Mouse (Mus musculus): ENCODE measurements around the gene Gng7. TPM values are rescaled to one million over a fixed set of nuclear protein-coding genes. Genes with fewer than 3 reads are reported as not detected.

Gene Gng7
- polyA plus RNA-seq, 1 experiment, result 9.0 TPM

DNA sequence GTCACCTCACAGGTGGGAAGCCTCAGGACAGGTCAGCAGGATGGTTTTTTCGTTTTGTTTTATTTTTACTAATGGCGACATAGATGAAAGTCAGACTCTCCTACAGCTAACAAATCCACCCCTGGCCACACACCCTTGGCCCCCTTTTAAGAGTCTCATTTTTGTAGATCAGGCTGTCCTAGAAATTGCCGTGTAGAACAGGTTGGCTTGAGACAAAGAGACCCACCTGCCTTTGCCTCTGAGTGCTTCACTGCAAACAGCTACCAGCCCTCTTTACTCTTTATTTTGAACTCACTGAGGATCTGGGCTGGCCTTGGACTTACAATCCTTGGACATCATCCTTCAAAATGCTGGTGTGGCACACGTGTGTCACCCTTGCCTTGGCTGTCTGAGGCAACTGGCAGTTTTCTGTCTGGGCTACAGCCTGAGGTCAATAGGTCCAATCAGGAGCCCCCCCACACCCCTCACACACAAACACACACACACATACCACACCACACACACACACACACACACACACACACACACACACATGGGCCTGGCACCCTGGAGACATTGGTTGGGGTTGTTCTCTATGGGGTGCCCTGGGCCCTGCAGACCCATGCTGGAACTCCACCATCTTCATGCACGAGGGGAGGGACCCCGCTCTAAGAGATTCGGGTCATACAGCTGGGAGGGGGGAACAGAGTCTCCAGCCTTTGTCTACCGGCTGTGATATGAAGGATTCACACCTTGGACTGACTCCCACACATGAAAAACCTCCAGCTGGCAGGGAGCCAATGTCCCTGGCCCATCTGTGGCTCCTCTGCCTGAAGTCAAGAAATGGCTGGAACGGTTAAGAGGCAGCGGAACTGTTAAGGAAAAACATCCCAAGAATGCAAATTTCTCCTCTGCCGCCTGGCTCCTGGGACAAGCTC, 42.4 kb downstream of the Gng7 start:
- Histone ChIP-seq H3K4me3 (ENCODE audit: insufficient read depth, low read depth, low read length) (no peak overlapping the region), H3K27ac (replicated peaks; ENCODE audit: low read depth, low read length) (no peak overlapping the region), H3K4me1 (ENCODE audit: control insufficient read depth, insufficient read depth, insufficient read length, low read length) (peaks cover 9% of the 10 kb centered on the region)

GRCm38 (mm10) chr10:80971533-80971932, 43.2 kb downstream of the Gng7 start:
- Histone ChIP-seq H3K27ac (replicated peaks; ENCODE audit: low read depth, low read length) (no peak overlapping the region), H3K4me3 (ENCODE audit: insufficient read depth, low read depth, low read length) (no peak overlapping the region), H3K4me1 (ENCODE audit: control insufficient read depth, insufficient read depth, insufficient read length, low read length) (peaks cover 9% of the 10 kb centered on the region)

DNA sequence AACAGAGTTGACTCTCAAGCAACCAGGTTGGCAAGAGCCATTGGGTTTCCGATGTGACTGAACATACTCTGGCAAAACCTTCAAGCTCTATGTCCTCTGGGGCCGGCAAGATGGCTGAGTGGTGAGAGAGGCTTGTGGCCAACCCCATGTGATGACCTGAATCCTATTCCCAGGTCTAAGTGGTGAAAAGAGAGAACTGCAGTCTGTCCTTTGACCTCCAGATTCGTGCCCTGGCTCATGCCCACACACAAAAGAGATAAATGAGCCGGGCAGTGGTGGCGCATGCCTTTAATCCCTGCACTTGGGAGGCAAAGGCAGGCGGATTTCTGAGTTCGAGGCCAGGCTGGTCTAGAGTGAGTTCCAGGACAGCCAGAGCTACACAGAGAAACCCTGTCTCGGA, 44.6 kb downstream of the Gng7 start:
- peaks cover 9% of the 10 kb centered on the region for H3K4me1 ChIP-seq (ENCODE audit: control insufficient read depth, insufficient read depth, insufficient read length, low read length)
- H3K4me3 ChIP-seq (ENCODE audit: insufficient read depth, low read depth, low read length), result no peak overlapping the region
- H3K27ac ChIP-seq (replicated peaks; ENCODE audit: low read depth, low read length), result no peak overlapping the region

GRCm38 (mm10) chr10:80969298-80969697, 45.4 kb downstream of the Gng7 start:
- Histone ChIP-seq H3K4me3 (ENCODE audit: insufficient read depth, low read depth, low read length) (no peak overlapping the region), H3K27ac (replicated peaks; ENCODE audit: low read depth, low read length) (no peak overlapping the region), H3K4me1 (ENCODE audit: control insufficient read depth, insufficient read depth, insufficient read length, low read length) (peaks cover 9% of the 10 kb centered on the region)

- no peak overlapping the region for H3K4me3 ChIP-seq (ENCODE audit: insufficient read depth, low read depth, low read length)
- H3K4me1 ChIP-seq (ENCODE audit: control insufficient read depth, insufficient read depth, insufficient read length, low read length), result peaks cover 20% of the 10 kb centered on the region
Observed at GRCm38 (mm10) chr10:80968106-80968505, 46.6 kb downstream of the Gng7 start.

DNA sequence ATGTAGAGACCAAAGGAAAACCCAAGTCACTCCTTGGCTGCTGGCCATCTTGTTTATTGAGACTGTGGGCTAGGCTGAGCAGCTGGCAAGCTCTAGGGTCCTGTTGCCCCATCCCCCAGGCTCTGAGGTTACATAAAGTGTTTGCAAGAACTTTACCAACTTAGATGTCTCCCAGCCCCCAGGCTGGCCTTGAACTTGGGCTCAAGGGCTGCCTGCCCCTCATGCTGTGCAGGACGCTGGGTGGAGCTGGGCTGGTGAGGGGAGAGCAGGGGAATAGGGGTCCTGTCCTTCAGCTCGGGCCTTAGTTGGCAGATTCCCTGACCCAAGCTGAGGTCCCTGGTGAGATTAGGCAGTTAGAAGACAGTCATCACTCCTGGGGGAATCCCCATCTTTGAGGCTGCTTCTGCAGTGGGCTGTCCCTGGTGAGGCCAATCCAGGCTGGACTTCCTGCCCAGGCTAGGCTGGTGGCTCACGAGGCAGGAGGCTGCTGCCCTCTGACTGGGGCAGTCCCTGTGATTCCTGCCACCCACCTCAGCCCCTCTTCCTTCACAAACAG, 47.6 kb downstream of the Gng7 start:
- no peak overlapping the region for H3K27ac ChIP-seq (replicated peaks; ENCODE audit: low read depth, low read length)
- H3K4me3 ChIP-seq (ENCODE audit: insufficient read depth, low read depth, low read length), result no peak overlapping the region
- H3K4me1 ChIP-seq (ENCODE audit: control insufficient read depth, insufficient read depth, insufficient read length, low read length), result peaks cover 19% of the 10 kb centered on the region

More at GRCm38 (mm10) chr10:80968106-80968505, 46.6 kb downstream of the Gng7 start:
- no peak overlapping the region for H3K27ac ChIP-seq (replicated peaks; ENCODE audit: low read depth, low read length)

- no peak overlapping the region for H3K4me3 ChIP-seq (ENCODE audit: insufficient read depth, low read depth, low read length)
- H3K4me1 ChIP-seq (ENCODE audit: control insufficient read depth, insufficient read depth, insufficient read length, low read length), result peaks cover 15% of the 10 kb centered on the region
- H3K27ac ChIP-seq (replicated peaks; ENCODE audit: low read depth, low read length), result no peak overlapping the region
Observed at GRCm38 (mm10) chr10:80966296-80966695, 48.4 kb downstream of the Gng7 start.

DNA sequence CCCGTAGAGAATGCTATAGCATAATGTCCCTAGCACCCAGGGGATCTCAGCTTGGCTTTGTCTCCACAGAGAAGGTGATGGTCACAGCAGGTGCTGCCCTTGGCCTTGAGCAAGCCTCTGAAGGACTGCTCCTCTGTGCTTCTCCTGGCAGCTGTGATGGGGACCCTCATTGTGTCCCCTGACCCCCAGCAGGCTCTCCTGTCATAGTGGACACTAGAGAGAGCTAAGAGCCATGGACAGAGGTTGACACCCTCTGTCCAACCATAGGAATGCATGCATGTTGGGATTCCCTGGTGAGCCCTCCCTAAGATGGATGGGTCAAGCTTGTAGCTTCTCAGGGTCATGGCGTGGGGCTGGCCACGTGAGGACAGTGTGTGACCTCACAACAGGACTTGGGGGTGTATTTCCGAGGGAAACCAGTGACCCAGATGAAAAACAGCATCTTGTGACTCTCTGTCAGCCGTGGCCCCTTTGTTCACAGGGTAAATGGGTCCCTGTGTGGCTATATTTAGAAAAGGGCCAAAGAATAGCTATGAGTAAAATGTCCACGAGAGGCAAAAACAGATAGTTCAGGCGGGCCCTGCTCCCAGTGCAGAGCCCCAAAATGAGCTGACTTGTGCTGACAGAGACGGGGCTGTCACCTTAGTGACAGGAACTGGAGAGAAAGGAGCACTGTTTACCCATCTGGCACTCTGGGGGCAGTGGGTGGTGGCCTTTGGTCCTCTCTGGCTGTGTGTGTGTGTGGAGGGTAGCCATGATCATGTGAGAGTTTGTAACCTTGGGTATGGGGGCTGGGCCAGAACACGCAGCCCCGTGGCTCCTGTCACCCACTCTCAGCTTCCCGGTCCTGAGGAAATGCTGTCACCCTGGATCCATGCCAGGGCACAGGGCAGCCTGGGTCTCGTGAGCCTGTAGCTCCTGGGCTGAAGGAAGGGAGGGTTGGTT, 51.4 kb downstream of the Gng7 start:
- Histone ChIP-seq H3K4me1 (ENCODE audit: control insufficient read depth, insufficient read depth, insufficient read length, low read length) (peaks cover 18% of the 10 kb centered on the region), H3K27ac (replicated peaks; ENCODE audit: low read depth, low read length) (peak overlapping the region; percentile 33), H3K4me3 (ENCODE audit: insufficient read depth, low read depth, low read length) (no peak overlapping the region)

- Histone ChIP-seq H3K4me1 (ENCODE audit: control insufficient read depth, insufficient read depth, insufficient read length, low read length) (peaks cover 18% of the 10 kb centered on the region), H3K4me3 (ENCODE audit: insufficient read depth, low read depth, low read length) (no peak overlapping the region), H3K27ac (replicated peaks; ENCODE audit: low read depth, low read length) (no peak overlapping the region)
Observed at GRCm38 (mm10) chr10:80962585-80962984, 52.2 kb downstream of the Gng7 start.

GRCm38 (mm10) chr10:80962051-80962472, 52.7 kb downstream of the Gng7 start:
- Histone ChIP-seq H3K4me1 (ENCODE audit: control insufficient read depth, insufficient read depth, insufficient read length, low read length) (peaks cover 18% of the 10 kb centered on the region), H3K4me3 (ENCODE audit: insufficient read depth, low read depth, low read length) (no peak overlapping the region), H3K27ac (replicated peaks; ENCODE audit: low read depth, low read length) (no peak overlapping the region)

GRCm38 (mm10) chr10:80960551-80961508, 53.9 kb downstream of the Gng7 start:
- H3K27ac ChIP-seq (replicated peaks; ENCODE audit: low read depth, low read length), result no peak overlapping the region
- peaks cover 18% of the 10 kb centered on the region for H3K4me1 ChIP-seq (ENCODE audit: control insufficient read depth, insufficient read depth, insufficient read length, low read length)
- H3K4me3 ChIP-seq (ENCODE audit: insufficient read depth, low read depth, low read length), result no peak overlapping the region

- H3K4me1 ChIP-seq (ENCODE audit: control insufficient read depth, insufficient read depth, insufficient read length, low read length), result peaks cover 17% of the 10 kb centered on the region
Observed at GRCm38 (mm10) chr10:80958979-80959637, 55.6 kb downstream of the Gng7 start.

GRCm38 (mm10) chr10:80957791-80958190, 57.0 kb downstream of the Gng7 start:
- peaks cover 3% of the 10 kb centered on the region; the same call in 1 of the 2 replicates for H3K4me1 ChIP-seq (ENCODE audit: control insufficient read depth, insufficient read depth, insufficient read length, low read length)
- H3K4me3 ChIP-seq (ENCODE audit: insufficient read depth, low read depth, low read length), result no peak overlapping the region
- H3K27ac ChIP-seq (replicated peaks; ENCODE audit: low read depth, low read length), result no peak overlapping the region

More at GRCm38 (mm10) chr10:80958979-80959637, 55.6 kb downstream of the Gng7 start:
- Histone ChIP-seq H3K4me3 (ENCODE audit: insufficient read depth, low read depth, low read length) (no peak overlapping the region), H3K27ac (replicated peaks; ENCODE audit: low read depth, low read length) (no peak overlapping the region)

All from brown adipose tissue, adult 24 weeks (tissue).